Comparison of ENCODE assay signal across 8 mouse cellular contexts in genomic region chr9:120571593-120572385, GRCm38 (mm10). TPM values are rescaled to one million over a fixed set of nuclear protein-coding genes. Genes with fewer than 3 reads are reported as not detected.
DNase-seq lines count a peak whose midpoint lies in the region; ATAC-seq and TF ChIP-seq lines count a peak whose summit lies in the region.

No protein-coding gene starts in this region.

- peak overlapping the region; percentile 96 for H3K4me3 ChIP-seq in heart, embryonic 16.5 days (ENCODE audit: low read length)
- peak overlapping the region; percentile 83 to 90 for H3K4me3 ChIP-seq in MEL (ENCODE audit: control insufficient read depth in 1 of 2, insufficient read depth in 1 of 2, low read depth in 2 of 2, low read length in 2 of 2)
- peak overlapping the region; percentile 97 for H3K4me3 ChIP-seq in hindbrain, embryonic 10.5 days
- H3K4me3 ChIP-seq in megakaryocyte, embryonic 14.5 days (replicated peaks) = peak overlapping the region; percentile 96

- under 1% methylated on average over 53 of the region's 53 CpGs for WGBS in heart, embryonic 16.5 days
- 1% methylated on average over 53 of the region's 53 CpGs for WGBS in hindbrain, embryonic 10.5 days

- TF ChIP-seq POLR2A in MEL (IDR thresholded peaks at IDR 0.05; ENCODE audit: control insufficient read depth in 1 of 2, insufficient read depth in 1 of 2, low read depth in 1 of 2, low read length in 2 of 2, poor library complexity in 1 of 2) = no peak; a peak in 1 of 4 replicates

- intact Hi-C loops in heart, postnatal 14 days (cut with DNase I) = loop anchor here (10.0 kb wide), 1 partner anchor 803 kb away; no protein-coding TSS in a partner anchor

- no peak for TF ChIP-seq RAD21 in MEL (IDR thresholded peaks at IDR 0.05; ENCODE audit: low read depth, low read length)

- no peaks in the 10 kb centered on the region for H3K27me3 ChIP-seq in heart, embryonic 16.5 days (ENCODE audit: control insufficient read depth, insufficient read depth, low read length)
- H3K27me3 ChIP-seq in MEL (ENCODE audit: control insufficient read depth in 1 of 2, insufficient read depth in 2 of 2, low read length in 2 of 2) = no peaks in the 10 kb centered on the region
- no peaks in the 10 kb centered on the region for H3K27me3 ChIP-seq in hindbrain, embryonic 10.5 days (ENCODE audit: insufficient read depth, poor library complexity, severe bottlenecking)
- H3K27me3 ChIP-seq in megakaryocyte, embryonic 14.5 days (replicated peaks) = no peaks in the 10 kb centered on the region

- TF ChIP-seq EP300 in MEL (IDR thresholded peaks at IDR 0.05; ENCODE audit: low read depth in 1 of 2, low read length in 2 of 2) = no peak

- no peaks in the 10 kb centered on the region for H3K9me3 ChIP-seq in heart, embryonic 16.5 days (replicated peaks; ENCODE audit: control insufficient read depth, low read length)
- no peaks in the 10 kb centered on the region for H3K9me3 ChIP-seq in MEL (replicated peaks; ENCODE audit: insufficient read depth, low read length)
- no peaks in the 10 kb centered on the region for H3K9me3 ChIP-seq in hindbrain, embryonic 10.5 days
- H3K9me3 ChIP-seq in megakaryocyte, embryonic 14.5 days = no peaks in the 10 kb centered on the region

- H3K9ac ChIP-seq in heart, embryonic 16.5 days (ENCODE audit: low read length) = peak overlapping the region; percentile 94
- peak overlapping the region; percentile 96 for H3K9ac ChIP-seq in MEL (ENCODE audit: control insufficient read depth, low read depth, low read length, poor library complexity, severe bottlenecking)

- H3K36me3 ChIP-seq in heart, embryonic 16.5 days (ENCODE audit: control insufficient read depth, insufficient read depth) = peaks cover 36% of the 10 kb centered on the region
- H3K36me3 ChIP-seq in MEL (ENCODE audit: control insufficient read depth in 1 of 2, insufficient read depth in 2 of 2, low read length in 2 of 2) = peaks cover 5 to 20% of the 10 kb centered on the region in 2 experiments
- H3K36me3 ChIP-seq in hindbrain, embryonic 10.5 days = peaks cover 45% of the 10 kb centered on the region
- H3K36me3 ChIP-seq in megakaryocyte, embryonic 14.5 days (replicated peaks; ENCODE audit: low read length) = peaks cover 39% of the 10 kb centered on the region

- H3K79me2 ChIP-seq in MEL (ENCODE audit: control insufficient read depth, insufficient read depth, low read length, poor library complexity) = peaks cover 23% of the 10 kb centered on the region

- ATAC-seq in heart, embryonic 16.5 days (replicated peaks; ENCODE audit: extremely low read depth, insufficient read depth, low FRiP score) = peak; percentile 75
- no peak for ATAC-seq in activated CD4-positive, CD25-positive, alpha-beta regulatory T cell, adult 4 months

- no peak for DNase-seq in heart, postnatal 14 days
- DNase-seq in MEL (ENCODE audit: low read depth, low spot score) = no peak
- DNase-seq in hindbrain, embryonic 10.5 days (ENCODE audit: low spot score) = no peak
- no peak for DNase-seq in adrenal gland, adult 2 months
- DNase-seq in right cerebral cortex, postnatal 10 days (ENCODE audit: low spot score in 2 of 2) = no peak

- TF ChIP-seq CTCF in MEL (IDR thresholded peaks at IDR 0.05 in 2 of 3, conservative IDR thresholded peaks at IDR 0.05 in 1 of 3; ENCODE audit: control insufficient read depth in 1 of 3, insufficient read depth in 1 of 3, low read depth in 2 of 3, low read length in 3 of 3, poor library complexity in 1 of 3, severe bottlenecking in 1 of 3) = no peak

- H3K4me1 ChIP-seq in heart, embryonic 16.5 days (ENCODE audit: control insufficient read depth, insufficient read depth, low read length) = peaks cover 16% of the 10 kb centered on the region
- H3K4me1 ChIP-seq in MEL (ENCODE audit: control insufficient read depth in 1 of 2, insufficient read depth in 2 of 2, low read length in 2 of 2) = peaks cover 3 to 22% of the 10 kb centered on the region in 2 experiments; a peak in 3 of 4 replicates
- H3K4me1 ChIP-seq in hindbrain, embryonic 10.5 days (replicated peaks) = peaks cover 28% of the 10 kb centered on the region
- H3K4me1 ChIP-seq in megakaryocyte, embryonic 14.5 days = peaks cover 76% of the 10 kb centered on the region

- peak overlapping the region; percentile 78 for H3K4me2 ChIP-seq in heart, embryonic 16.5 days (ENCODE audit: low read depth, low read length)

- H3K27ac ChIP-seq in heart, embryonic 16.5 days (ENCODE audit: low read length) = peak overlapping the region; percentile 85
- peak overlapping the region; percentile 75 for H3K27ac ChIP-seq in MEL (ENCODE audit: control insufficient read depth, low read depth, low read length)
- peak overlapping the region; percentile 99 for H3K27ac ChIP-seq in hindbrain, embryonic 10.5 days

TF ChIP-seq in MEL, 35 proteins besides CTCF, POLR2A, EP300 and RAD21:
- TF ChIP-seq NRF1 (IDR thresholded peaks at IDR 0.05; ENCODE audit: insufficient read depth, low read depth, low read length, poor library complexity, severe bottlenecking) = peak; percentile 61; the same call in 1 of the 2 replicates
- no peak for TF ChIP-seq MEF2A (IDR thresholded peaks at IDR 0.05; ENCODE audit: extremely low read depth, insufficient replicate concordance, low read depth, low read length, poor library complexity, severe bottlenecking)
- TF ChIP-seq TBP (IDR thresholded peaks at IDR 0.05; ENCODE audit: low read depth, low read length) = peak; percentile 1; the same call in 1 of the 2 replicates
- TF ChIP-seq ZNF384 (IDR thresholded peaks at IDR 0.05; ENCODE audit: low read depth, low read length) = no peak
- no peak for TF ChIP-seq GATA1 (IDR thresholded peaks at IDR 0.05; ENCODE audit: low read depth, low read length)
- no peak for TF ChIP-seq ZC3H11A (IDR thresholded peaks at IDR 0.05; ENCODE audit: low read depth, low read length)
- peak; percentile 93 for TF ChIP-seq CHD1 (IDR thresholded peaks at IDR 0.05; ENCODE audit: low read depth, low read length)
- TF ChIP-seq E2F4 (IDR thresholded peaks at IDR 0.05; ENCODE audit: borderline replicate concordance, low read depth, low read length) = no peak
- no peak for TF ChIP-seq SIN3A (IDR thresholded peaks at IDR 0.05; ENCODE audit: low read length)
- 0 out of 2 replicates have a peak, but pooled peaks have one; percentile 7 for TF ChIP-seq POLR2AphosphoS2 (IDR thresholded peaks at IDR 0.05; ENCODE audit: low read length)
- 0 out of 2 replicates have a peak, but pooled peaks have one; percentile 2 for TF ChIP-seq KAT2A (conservative IDR thresholded peaks at IDR 0.05; ENCODE audit: low read depth, low read length)

RNA-seq across cellular contexts. Expression of gene Rpl14, which starts 0.5 kb away (rescaled TPM):
- 375 and 390 TPM in 2 replicates for polyA plus RNA-seq in heart, embryonic 16.5 days (2015; fragmentation: Nextera tagmentation; extraction: Ambion mirVana)
- total RNA-seq in heart, postnatal 14 days (2021) = 100 to 1,000 TPM; 270 to 309 TPM
- 1,524 and 1,607 TPM in 2 replicates for total RNA-seq in MEL (2012; rRNA removed)
- 100 to 1,000 TPM in 1 of 2 experiments, not detected in 1; 502 TPM for polyA plus RNA-seq in MEL (2012; ENCODE audit: insufficient read depth in 1 of 2, insufficient read length in 2 of 2, low read depth in 1 of 2, low replicate concordance in 2 of 2, missing spikeins in 1 of 2)
- 673 and 781 TPM in 2 replicates for polyA plus RNA-seq in hindbrain, embryonic 10.5 days (2016; fragmentation: Nextera tagmentation; extraction: Ambion mirVana)
- polyA plus RNA-seq in megakaryocyte, embryonic 14.5 days (2012; ENCODE audit: insufficient read depth, low replicate concordance) = 714 and 1,504 TPM in 2 replicates
- 1,000 to 10,000 TPM; 2,156 to 2,621 TPM for polyA plus RNA-seq in activated CD4-positive, CD25-positive, alpha-beta regulatory T cell, adult 4 months (2017; shearing (Covaris generic))
- total RNA-seq in adrenal gland, adult 2 months (2021) = 100 to 1,000 TPM; 480 to 551 TPM
- 94.5 and 146 TPM in 2 replicates for polyA plus RNA-seq in adrenal gland, adult 2 months (2012; rRNA removed)

RNA-seq across cellular contexts. Expression of gene Entpd3, which starts 32.2 kb away (rescaled TPM):
- polyA plus RNA-seq in heart, embryonic 16.5 days (2015; fragmentation: Nextera tagmentation; extraction: Ambion mirVana) = 0.17 and 0.84 TPM in 2 replicates
- total RNA-seq in heart, postnatal 14 days (2021) = under 1 TPM in 1 of 2 experiments, not detected in 1; 0.24 TPM
- not detected in 2 replicates for total RNA-seq in MEL (2012; rRNA removed)
- polyA plus RNA-seq in MEL (2012; ENCODE audit: insufficient read depth in 1 of 2, insufficient read length in 2 of 2, low read depth in 1 of 2, low replicate concordance in 2 of 2, missing spikeins in 1 of 2) = under 1 TPM in 1 of 2 experiments, not detected in 1; 0.03 TPM
- 0.25 and 0.41 TPM in 2 replicates for polyA plus RNA-seq in hindbrain, embryonic 10.5 days (2016; fragmentation: Nextera tagmentation; extraction: Ambion mirVana)
- not detected in 2 replicates for polyA plus RNA-seq in megakaryocyte, embryonic 14.5 days (2012; ENCODE audit: insufficient read depth, low replicate concordance)
- under 1 TPM in 1 of 2 experiments, not detected in 1; 0.12 TPM for polyA plus RNA-seq in activated CD4-positive, CD25-positive, alpha-beta regulatory T cell, adult 4 months (2017; shearing (Covaris generic))
- total RNA-seq in adrenal gland, adult 2 months (2021) = 1 to 10 TPM in 1 of 2 experiments, under 1 TPM in 1; 0.66 to 2.9 TPM
- 7.8 and 13.3 TPM in 2 replicates for polyA plus RNA-seq in adrenal gland, adult 2 months (2012; rRNA removed)
